Mouse (Mus musculus) retina, adult 2 months (tissue): ENCODE data around the gene 1700122O11Rik.
A peak's percentile ranks its signal among the peaks of the same experiment; 100 is the strongest.

Experiments used
- DNase-seq: peaks from one replicate; pipeline ENCODE4 v3.0.0-alpha.2; 2012; ENCODE audit warnings: low read depth, low spot score

Gene 1700122O11Rik

DNA sequence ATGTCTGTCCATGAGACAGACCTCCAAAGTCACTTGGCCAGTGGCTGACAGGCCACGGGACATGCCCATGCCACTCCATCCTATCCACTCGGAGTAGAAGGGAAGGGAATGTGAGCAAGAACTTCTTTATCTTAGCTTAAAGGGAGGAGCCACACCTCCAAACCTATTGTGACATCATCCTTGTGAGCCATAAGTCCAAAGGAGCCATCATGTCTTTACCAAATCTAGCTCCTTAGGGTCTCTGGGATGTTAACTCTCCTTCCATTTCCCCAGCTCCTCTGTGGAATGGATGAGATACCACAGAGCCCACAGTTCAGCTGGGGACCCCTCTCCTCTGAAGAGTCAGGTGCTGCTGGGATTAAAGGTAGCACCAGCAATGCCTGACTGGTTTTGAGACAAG lies at the start of gene 1700122O11Rik:
1700122O11Rik (minus strand) TSS at position 101 of the 400 bp plus-strand sequence.
- no peak for DNase-seq

GRCm38 (mm10) chr17:48080626-48081025 lies 42.5 kb upstream of the 1700122O11Rik start:
- DNase-seq = no peak

- DNase-seq = no peak
These were observed 29.6 kb upstream of the 1700122O11Rik start for GRCm38 (mm10) chr17:48067729-48068128.

GRCm38 (mm10) chr17:48067083-48067614 lies 29.1 kb upstream of the 1700122O11Rik start:
- DNase-seq = no peak

GRCm38 (mm10) chr17:48065081-48065501 lies 27.0 kb upstream of the 1700122O11Rik start:
- DNase-seq = peak; percentile 67

- DNase-seq = no peak
These were observed 26.2 kb upstream of the 1700122O11Rik start for GRCm38 (mm10) chr17:48064196-48064843.

DNA sequence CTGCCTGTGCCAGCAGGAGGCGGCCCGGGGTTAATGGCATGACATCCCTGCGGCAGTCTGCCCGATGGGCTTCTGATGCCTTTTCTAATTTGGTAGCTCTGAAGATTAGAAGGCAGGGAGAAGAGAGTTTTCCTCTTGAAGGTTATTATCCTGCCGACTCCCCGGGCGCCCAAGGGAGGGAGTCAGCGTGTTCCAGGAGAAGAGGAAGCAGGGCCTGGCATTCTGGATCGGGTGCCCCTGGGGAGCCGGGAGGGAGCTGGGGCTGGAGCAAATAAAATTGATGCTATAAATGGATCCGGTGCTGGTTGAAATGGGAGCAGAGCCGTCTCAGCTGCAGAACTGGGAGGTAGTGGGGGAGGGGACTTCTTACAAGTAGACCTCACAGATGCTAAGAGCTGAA lies 19.3 kb upstream of the 1700122O11Rik start:
- DNase-seq = no peak

GRCm38 (mm10) chr17:48055076-48055816 lies 17.2 kb upstream of the 1700122O11Rik start:
- no peak for DNase-seq

GRCm38 (mm10) chr17:48053646-48054045 lies 15.6 kb upstream of the 1700122O11Rik start:
- DNase-seq = no peak

DNA sequence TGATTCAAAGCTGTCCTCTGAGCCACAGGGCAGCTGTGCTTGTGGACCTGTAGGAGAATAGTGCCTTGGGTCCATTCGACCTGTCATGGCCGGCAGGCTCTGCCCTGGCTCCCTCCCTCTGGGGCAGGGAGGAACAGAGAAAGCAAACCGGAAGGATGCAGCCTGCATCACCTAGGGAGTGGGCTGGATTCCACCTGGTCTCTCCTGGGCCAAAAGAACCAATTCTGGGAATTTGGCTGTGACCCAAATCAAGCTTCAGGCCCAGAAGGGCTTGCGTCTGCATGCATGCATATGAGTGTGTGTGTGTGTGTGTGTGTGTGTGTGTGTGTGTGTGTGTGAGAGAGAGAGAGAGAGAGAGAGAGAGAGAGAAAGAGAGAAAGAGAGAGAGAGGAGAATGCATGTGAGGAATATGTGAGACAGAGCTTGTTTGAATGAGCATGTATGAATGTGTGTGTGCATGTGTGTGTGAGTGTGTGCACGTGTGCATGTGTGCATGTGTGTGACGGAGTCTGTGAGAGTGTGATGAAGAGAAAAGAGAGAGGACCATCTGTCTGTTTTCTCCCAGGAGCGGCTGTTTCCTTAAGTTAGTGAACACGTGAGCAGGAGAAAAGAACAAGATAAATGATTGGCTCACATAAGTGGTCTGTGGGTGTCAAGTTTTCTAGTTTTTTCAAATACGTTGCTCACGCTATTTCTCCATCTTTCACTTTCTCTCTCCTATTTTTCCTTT lies 14.4 kb upstream of the 1700122O11Rik start:
- DNase-seq = no peak

- DNase-seq = no peak
These were observed 13.7 kb upstream of the 1700122O11Rik start for GRCm38 (mm10) chr17:48051638-48052337.

- DNase-seq = no peak
These were observed 7.5 kb upstream of the 1700122O11Rik start for GRCm38 (mm10) chr17:48045631-48046030.

GRCm38 (mm10) chr17:48043154-48043880 lies 5.2 kb upstream of the 1700122O11Rik start:
- no peak for DNase-seq

DNA sequence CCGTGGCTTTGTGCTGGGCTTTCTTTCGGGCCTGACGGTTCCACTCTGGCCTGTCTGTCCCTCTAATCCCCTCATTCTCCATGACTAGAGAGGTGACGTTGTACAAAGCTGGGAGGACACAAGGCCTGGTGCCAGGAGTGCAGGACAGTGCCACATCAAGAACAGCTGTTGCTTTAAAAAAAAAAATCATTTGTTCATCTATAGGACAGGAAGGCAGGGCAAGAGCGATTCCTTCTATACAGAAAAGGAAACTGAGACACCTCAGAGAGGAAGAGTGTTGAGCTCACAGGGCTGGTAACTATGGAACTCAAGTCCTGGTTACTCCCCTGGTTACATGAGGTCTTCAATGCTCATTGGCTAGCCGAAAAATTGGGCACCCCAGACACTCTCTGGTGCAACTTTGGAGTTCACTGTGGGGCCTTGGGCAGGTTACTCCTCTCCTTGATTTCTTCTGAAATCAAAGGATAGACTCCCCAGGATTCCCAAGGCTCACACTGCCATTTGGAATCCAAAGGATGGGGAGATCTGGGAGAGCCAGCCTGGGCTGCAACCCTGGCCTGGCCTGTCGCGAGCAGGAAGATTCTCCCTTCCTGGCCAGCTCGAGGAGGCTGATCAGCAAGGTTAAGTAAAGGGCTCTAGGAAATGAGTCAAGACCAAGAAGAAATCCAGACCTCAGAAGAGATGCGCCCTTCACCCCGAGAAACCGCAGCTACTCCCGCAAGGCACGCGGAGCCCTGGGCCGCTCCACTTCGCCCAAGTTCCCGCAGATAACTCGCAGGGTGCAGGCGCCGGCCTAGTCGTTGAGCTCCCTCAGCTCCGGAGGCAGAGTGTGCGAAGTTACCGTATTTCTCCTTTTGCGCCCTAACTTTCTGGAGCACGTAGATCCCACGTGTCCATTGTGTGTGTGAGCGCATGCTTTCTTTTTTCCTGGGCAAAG lies 3.5 kb upstream of the 1700122O11Rik start:
- no peak for DNase-seq

DNA sequence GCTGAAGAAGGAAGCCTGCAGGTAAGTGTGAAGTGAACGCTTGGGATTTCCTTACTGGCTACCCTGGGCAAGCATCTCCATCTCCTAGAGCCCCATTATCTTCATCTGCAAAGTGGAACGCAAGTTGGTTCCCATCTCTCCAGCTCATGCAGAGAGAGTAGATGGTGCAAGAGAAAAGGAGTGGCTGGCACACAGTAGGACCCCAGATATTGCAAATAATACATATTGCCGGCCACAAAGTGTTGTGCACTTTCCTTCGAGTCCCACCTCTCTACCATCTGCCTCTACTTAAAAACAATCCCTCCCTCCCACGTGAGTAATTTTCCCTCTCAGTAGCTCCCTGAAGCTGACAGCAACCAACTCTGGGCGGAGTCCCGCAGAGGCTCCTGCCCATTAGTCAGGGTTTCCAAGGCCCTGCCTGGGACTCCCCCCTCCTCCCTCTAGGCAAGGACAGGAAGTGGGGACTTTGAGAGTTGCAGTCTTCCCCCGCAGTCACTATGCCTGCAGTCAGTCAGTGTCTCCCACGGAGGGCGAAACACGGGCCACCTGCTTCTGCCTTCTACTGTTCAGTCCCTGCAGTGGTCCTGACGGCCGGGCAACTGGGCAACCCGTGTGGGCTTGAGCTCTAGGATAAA lies 1.3 kb upstream of the 1700122O11Rik start:
- DNase-seq = no peak

DNA sequence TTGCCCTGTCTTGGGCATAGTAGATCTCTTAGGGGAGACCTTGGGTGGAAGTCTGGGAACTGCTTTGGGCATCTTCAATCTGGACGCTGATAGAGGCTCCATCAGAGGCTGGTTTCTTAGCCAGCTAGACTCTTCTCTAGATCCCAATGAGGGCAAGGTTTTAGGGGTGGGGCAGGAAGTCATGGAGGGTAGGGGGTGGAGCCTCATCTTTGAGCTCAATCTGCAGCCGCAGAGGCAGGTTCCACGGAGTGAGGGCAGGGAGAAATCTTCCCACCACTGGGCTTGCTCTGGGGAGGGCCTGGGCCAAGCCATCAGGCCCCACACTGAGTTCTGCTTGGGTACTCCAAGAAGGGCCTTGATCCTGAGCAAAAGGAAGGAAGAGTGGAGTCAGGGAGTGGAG lies 1.2 kb downstream of the 1700122O11Rik start:
- DNase-seq = no peak

DNA sequence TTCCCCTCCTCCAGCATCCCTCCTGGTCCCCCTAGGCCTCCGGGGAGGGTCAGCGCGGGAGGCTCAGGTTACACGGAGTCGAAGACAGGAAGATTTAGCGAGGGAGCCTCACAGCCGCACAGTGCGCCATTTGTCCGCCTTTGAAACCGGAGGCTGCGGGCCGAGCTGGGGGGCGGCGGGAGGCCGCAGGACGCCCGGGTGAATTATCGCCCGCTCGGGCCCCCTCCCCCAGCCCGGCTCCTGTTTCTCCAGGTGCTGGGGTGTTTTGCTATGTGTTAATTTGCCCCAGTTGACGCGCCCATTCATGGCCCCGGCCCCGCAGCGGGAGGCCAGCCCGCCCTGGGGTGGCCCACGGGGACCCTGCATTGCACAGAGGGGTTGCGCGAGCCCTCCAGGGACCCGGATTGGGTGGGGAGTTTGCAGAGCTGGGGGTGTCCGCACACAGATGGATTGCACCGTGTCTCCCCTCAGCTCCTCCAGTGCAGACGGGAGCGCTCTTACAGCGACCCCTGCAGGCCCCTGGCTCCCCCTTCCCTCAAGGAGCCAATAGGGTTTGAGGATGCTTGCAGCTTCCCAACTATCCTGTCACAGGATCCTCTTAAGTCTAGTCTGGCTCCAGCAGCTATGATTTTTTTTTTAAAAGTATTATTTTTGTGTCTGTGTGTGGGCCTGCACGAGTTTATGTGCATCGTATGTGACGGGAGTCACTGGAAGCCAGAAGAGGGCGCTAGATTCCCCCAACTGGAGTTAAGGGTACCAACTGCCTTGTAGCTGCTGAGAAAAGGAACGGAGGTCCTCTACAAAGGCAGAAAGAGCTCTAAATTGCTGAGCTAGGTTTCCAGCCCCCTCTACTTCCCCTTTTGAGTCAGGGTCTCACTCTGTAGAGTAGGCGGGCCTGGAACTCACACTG lies 6.3 kb downstream of the 1700122O11Rik start:
- no peak for DNase-seq

DNA sequence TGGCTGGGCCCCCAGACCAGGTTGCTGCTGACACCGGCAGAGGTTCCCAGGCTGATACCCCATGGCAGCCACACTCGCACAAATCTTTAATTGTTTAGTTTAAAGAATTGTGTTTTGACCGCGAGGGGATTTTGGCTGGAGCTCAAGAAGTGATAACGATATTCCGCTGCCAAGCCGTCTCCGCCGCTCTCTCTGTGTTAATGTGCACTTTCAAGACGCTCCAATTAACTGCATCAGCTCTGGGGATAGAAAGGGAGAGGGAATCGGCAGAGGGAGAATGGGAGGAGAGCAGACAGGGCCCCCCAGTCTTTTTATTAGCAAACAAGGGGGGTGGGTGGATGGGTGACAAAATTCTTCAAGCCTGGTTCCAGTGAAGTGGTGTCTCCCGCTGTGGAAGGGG lies 8.9 kb downstream of the 1700122O11Rik start:
- DNase-seq = no peak
